Mouse (Mus musculus) 3134 (cell line): Measurements from ENCODE around the gene Sfn.

Experiments
- DNase-seq: peaks from one replicate; pipeline ENCODE4 v3.0.0-alpha.2; 2011; ENCODE audit warnings: low spot score; ENCODE audit not compliant: insufficient read length; ENCODE audit errors: extremely low read depth

Sfn gene

DNA sequence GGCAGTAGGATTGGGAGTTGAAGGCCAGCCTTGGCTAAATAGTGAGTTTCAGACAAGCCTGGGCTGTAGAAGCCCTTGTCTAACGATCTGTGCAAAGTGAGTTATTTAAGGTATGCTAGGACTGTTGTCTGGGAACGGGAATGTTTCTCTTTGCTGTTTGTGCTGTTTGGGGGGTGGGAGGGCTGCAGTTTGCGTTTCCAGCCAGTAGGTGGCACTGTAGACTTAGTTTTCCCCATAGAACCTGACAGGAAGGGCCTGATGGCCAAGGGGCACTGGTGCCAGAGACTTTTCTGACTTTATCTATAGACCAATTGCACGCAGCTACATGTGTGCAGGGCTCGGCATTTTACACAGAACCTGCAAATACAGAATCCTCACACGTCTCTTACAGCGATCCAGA, 9.4 kb downstream of the Sfn start:
- DNase-seq, result no peak

DNA sequence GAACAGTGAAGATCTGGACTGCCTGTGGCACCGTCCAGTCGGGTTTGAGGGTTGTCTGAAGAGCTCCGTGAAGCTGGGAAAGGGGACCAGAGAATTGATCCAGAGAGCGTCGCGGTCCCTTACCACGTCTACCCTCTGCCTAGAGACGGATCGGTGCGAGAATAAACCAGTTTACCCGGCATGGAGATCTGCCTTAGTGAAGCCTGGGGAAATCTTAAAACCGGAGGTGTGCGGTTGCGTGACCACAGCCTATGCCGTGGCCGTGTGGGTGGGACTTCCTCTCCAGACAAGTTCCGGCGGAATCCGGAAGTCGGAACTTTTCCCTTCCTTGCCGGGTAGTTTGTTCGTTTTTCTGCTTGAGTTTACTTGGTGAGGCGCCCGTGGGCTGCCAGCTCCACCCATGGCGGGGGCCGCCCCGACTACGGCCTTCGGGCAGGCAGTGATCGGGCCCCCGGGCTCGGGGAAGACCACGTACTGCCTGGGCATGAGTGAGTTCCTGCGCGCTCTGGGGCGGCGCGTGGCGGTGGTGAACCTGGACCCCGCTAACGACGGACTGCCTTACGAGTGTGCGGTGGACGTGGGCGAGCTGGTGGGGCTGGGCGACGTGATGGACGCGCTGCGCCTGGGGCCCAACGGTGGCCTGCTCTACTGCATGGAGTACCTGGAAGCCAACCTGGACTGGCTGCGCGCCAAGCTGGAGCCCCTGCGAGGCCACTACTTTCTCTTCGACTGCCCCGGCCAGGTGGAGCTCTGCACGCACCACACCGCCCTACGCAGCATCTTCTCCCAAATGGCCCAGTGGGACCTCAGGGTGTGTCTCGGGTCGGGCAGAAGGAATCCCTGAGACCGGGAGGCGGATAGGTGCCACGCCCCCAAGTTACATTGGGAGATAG, 17.7 kb downstream of the Sfn start, which contains the start of gene Gpn2:
Gene Gpn2, plus strand, starts transcription at position 304 of the 893 bp plus-strand sequence.
- peak; percentile 74 for DNase-seq

DNA sequence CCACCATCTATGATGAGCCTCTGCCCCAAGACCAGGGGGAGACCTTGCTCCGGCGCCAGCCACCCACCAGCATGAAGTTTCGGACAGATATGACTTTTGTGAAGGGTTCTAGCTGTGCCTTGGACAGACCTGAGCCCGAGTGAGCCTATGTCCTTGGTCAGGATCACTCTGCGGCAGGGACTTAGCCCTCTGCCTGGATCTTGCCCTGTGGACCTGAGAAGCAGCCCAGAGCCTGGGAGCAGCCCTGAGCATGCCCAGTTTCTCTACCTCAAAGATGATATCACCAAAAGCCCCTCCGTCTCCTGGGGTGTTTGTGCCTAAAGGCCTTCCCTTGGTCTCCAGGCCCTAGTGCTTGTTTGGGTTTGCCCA, 18.3 kb downstream of the Sfn start:
- no peak for DNase-seq

DNA sequence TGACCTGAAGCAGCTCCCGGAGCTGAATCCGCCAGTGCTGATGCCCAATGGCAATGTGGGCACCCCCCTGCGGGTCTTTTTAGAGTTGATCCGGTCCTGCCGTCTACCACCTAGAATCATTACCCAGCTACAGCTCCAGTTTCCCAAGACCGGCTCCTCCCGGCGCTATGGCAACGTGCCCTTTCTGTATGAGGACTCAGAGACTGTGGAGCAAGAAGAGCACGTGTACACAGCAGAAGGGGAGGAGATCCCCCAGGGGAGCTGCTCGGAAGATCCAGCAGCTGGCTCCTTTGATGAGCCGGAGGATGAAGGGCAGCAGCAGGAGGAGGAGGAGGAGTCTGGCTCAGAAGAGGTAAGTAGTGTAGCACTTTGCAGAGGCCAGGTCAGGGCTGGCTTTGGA, 24.0 kb downstream of the Sfn start:
- no peak for DNase-seq

DNA sequence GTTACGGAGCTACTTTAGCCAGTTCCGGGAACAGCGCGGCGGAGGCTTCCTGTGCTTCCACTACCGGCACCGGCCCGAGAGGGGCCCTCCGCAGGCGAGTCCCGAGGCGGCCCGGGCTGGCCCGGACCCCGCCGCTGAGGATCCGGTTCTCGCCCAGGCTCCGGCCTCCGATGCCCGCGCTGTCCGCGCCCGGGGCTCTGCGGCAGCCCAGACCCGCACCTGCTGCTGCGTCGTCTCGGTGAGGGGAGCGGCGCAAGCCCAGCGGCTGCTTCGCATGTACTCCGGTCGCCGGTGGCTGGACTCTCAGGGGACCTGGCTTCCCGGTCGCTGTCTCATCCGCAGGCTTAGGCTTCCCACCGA, 27.1 kb downstream of the Sfn start:
- no peak for DNase-seq

DNA sequence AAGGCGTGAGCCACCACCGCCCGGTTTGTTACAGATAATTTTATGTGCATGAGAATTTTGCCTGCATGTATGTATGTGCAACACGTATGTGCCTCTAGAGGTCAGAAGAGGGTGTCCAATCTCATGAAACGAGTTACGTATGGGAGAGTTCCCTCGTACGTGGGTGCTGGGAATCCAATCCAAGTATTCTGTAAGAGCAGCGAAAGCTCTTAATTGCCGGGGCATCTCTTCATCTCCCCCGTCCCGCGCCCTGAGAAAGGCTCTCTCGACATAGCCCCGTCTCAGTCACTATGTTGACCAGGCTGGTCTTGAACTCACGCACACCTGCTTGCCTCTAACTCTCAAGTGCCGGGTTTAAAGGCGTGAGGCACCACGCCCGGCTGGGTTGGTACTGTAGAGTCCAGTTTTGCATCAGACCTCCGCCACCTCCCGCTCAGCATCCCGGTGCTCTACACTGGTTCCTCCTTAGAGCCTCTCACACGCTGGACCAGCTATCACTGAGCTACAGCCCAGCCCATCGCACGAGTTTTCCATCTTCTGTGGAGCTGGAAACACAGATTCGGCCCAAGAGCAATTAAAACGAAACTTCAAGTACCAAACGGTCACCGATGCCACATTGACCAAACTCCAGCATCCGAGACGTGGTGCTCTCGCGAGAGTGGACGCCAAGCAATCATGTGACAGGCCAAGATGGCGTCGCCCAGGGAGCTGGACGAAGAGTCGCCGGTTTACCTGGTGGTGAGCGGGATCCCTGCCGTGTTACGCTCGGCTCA, 27.7 kb downstream of the Sfn start, which contains the start of gene Gpatch3:
Gene Gpatch3, plus strand, starts transcription at position 676 of the 773 bp plus-strand sequence.
- peak; percentile 69 for DNase-seq

DNA sequence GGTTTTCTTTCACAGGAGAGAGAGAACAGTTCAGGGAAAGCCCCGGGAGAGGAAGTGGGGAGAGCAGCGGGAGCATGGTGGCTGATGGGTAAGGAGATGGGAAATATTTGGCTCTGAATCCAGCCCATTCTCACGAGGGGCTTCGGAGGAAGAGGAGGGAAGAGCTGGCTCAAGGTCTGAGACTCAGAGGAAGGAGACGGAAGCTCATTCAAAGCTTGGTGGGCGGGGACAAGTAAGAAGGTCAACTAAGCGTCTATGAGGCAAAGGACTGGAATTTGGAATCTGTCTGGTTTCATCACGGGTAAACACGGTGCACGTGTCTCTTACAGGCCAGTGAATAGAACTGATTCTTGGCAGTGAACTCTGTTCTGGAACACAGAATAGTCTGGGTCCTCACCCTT, 31.9 kb downstream of the Sfn start:
- peak; percentile 52 for DNase-seq

DNA sequence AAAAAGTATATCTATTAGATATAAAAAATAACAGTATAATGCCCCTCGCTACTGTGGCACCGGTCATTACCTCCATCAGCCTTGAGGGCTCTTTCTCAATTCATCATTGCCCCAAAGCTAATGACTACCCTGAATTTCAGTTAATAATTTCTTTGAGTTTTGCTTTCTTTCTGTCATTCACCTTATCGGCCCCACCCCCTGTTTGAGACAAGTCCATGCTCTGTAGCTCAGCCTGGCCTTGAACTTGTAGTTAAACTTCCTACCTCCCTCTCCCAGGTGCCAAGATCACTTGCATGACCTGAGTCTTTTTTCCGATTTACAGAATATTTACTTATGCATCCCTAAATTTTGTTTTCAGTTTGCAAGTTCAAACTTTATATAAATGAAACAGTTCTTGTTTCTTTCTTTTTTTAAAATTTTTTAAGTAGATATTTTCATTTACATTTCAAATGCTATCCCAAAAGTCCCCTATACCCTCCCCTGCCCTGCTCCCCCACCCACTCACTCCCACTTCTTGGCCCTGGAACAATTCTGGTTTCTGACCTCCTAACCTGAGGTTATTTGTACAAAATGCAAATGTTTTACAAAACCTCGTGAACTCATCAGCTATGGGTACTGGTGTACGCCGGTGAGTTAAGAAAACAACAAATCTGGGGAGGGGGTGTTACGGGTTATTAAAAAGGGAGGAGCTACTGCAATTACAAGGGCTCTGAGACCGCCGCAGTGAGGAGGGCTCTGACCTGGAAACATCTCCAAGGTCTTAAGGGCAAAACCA, 32.5 kb downstream of the Sfn start:
- DNase-seq, result no peak

DNA sequence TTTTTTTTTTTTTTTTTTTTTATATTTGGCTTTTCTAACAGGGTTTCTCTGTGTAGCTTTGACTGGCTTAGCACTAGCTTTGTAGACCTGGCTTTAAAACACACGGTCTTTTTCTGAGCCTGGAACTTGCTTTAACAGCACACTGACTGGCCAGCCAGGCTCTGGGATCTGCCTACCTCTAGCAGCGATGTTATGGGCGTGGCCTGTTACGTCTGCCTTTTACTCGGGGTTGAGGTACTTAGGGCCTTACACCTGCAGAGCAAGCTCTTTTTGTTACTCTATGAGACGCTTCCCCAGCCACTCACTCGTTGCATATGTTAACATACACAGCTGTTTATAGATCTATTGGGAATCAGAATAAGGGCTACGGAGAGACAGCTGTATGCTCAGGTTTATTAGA, 34.7 kb downstream of the Sfn start:
- no peak for DNase-seq

DNA sequence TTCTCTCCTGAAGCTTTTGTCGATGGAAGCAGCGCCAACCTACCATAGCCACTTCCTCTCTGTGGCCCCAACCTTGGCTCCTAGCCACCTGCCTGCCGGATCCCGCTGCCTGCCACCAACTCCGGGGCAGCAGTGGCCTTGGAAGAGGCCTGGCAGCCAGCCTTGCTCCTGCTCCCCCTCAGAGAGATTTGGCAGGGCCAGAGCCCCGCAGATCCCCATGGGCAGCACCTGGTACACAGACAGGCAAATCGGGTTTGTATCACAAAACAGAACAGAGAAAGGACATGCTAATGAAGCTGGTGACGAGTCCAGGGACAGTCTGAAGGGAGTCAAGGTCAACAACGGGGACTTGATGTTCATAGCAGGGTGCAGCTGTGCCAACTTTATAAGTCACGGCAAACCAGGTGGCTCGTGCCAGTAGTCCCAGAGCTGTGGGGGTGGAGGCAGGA, 38.8 kb downstream of the Sfn start:
- peak; percentile 79 for DNase-seq

DNA sequence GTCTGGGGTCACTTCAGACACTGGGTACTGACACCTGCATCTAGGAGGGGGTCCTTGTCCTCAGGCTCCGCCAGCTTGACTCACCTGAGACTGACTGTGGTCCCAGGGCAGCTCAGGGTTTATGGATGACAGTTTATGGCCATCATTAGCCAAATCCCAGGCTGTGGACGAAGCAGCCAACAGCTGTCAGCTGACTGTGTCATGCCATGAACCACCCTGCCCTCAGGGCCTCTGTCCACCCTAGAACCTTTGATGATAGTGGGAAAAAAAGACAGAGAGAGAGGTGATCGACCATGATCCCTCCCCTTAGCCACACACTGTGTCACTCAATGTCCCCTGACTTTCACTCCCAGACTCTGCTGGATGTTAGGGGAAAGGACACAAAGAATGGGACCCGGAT, 40.3 kb downstream of the Sfn start:
- DNase-seq, result no peak

DNA sequence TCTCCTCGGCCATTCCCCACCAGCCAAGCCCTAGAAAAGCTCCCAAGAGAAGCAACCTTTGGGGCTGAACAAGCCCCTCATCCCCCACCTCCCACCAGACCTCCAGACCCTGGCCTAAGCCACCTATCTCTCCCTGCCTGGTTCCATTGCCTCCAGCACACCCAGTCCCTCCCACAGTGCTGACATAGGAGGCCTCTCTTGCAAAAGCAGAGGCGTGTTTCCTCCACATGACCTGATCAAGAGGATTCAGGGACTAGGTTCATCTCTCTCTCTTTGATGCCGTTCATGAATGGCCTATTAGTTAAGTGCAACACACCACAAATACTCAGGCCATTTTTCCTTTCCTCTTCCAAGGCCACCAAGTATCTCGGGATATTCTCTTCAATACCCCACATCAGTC, 42.1 kb downstream of the Sfn start:
- DNase-seq, result no peak

DNA sequence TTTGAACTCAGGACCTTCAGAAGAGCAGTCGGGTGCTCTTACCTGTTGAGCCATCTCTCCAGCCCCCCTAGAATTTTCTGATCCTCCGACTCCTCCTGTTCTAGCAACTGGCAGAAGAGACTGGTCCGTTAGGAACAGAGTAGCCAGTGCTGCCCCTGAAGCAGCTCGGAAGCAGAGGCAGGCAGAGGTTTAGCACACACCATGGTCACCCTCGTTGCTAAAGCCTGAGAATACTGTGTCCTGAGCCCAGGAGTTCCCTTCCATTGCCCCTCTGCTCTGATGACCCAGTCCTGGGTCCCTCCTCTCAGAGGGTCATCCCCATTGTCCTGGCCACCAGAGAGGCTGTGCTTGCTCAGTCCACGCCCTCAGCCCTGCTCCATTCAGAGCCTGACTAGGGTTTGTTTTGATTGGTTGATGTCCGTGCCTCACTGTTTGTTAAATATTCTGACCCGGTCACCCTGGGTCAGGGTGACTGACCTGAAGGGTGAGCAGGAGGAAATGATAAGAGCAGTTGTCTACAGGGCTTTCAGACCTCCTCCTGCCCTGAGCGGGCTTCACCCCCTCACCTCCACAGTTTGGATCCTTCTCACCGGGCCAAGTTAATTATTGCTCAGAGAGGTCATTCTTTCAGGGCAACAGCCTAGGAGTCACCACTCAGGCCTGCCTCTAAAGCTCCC, 44.8 kb downstream of the Sfn start:
- no peak for DNase-seq

DNA sequence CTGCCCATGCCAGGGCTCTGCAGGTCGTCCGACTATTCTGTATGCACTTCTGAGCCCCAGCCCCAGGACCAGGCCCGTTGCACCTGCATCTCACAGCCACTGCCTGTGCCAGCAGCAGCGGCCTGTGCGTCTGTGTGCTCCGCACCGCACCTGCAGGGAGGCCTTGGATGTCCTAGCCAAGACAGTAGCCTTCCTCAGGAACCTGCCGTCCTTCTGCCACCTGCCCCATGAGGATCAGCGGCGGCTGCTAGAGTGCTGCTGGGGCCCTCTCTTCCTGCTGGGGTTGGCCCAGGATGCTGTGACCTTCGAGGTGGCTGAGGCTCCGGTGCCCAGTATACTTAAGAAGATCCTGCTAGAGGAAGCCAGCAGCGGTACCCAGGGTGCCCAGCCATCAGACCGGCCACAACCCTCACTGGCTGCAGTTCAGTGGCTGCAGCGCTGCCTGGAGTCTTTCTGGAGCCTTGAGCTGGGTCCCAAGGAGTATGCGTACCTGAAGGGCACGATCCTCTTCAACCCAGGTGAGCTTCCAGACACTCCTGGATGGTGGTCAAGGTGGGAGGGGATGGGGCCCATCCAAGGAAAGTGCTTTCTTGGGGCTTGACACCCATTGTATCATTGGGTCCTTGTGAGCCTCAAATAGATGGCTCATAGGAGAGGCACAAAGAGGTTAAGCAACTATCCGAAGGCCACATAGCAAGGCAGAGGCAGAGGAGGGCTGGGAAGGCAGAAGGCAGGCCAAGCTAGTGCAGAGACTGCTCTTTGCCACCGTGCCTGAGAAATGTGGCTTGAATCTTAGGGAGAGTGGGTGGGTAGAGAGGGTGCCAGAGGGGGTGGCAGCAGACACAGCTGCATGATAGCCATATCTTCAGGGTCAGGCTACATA, 48.3 kb downstream of the Sfn start:
- no peak for DNase-seq

DNA sequence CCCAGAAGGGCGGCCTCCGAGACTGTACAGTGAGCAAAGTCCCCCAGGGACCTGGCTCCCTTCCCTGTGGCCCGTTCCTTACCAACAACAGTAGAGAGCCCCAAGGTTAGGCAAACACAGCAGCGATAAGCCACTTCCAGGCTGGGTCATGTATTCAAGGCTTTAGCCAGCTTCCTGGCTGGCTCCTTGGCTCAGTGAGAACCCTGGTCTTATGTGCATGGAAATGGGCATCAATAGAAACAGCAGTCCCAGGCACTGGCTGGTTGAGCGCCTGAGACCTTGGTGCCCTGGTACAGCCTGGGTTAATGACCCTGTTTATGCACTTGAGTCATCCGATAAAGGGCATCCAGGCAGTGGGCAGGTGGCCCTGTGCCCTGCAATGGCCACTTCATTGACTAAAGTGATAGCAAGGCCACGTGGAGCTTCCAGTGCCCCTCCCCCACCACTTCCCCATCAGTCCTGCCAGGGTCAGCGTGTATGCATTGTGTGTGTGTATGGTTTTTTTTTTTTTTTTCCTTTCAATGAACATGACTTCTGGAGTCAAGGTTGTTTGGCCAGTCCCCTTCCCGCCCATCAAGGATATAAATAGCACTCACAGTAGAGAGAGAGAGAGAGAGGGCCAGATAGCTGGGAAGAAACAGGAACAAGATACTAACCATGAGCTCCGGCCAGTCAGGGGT, 49.1 kb downstream of the Sfn start, which contains the start of gene Nr0b2:
Gene Nr0b2, plus strand, starts transcription at position 609 of the 680 bp plus-strand sequence.
- no peak for DNase-seq

DNA sequence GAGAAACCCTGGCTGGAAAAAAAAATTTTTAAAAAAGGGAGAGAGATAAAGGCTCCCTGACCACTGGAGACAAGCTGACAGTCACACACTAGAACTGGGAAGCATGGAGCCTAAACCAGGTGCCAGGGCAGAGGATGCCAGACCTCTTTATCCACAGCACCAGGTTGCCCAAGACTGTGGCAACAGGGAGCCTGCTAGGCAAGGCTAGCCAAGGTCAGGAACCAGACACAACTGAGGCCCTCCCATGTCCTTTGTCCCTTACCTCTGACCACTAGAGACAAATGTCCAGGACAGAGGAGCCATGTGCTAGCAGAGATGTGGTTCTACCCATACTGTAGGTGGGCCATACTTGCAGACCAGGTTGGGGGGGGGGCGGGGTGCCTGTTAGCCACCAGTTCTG, 49.9 kb downstream of the Sfn start:
- DNase-seq, result no peak
